Mouse (Mus musculus) heart, embryonic 10.5 days (tissue): Measurements from ENCODE around the gene Znrf1. TPM values are rescaled to one million over a fixed set of nuclear protein-coding genes. Genes with fewer than 3 reads are reported as not detected.

Source experiments
- DNase-seq: peaks from one replicate; pipeline ENCODE4 v3.0.0-alpha.2; 2017; ENCODE audit warnings: low spot score
- H3K27ac ChIP-seq: fragments of 300-500 bp; sonication (generic); 2 replicates; pipeline ENCODE4 v1.5.1; 2016; ENCODE audit warnings: mild to moderate bottlenecking
- H3K27me3 ChIP-seq: fragments of 300-500 bp; sonication (generic); 2 replicates; pipeline ENCODE4 v1.6.1; 2016; ENCODE audit warnings: mild to moderate bottlenecking; ENCODE audit not compliant: poor library complexity, insufficient read depth, severe bottlenecking
- H3K36me3 ChIP-seq: fragments of 300-500 bp; sonication (generic); 2 replicates; pipeline ENCODE4 v1.6.1; 2016; ENCODE audit warnings: mild to moderate bottlenecking, moderate library complexity
- H3K4me1 ChIP-seq: fragments of 300-500 bp; sonication (generic); 2 replicates; pipeline ENCODE4 v1.6.1; 2016; ENCODE audit warnings: mild to moderate bottlenecking
- H3K4me3 ChIP-seq: fragments of 300-500 bp; sonication (generic); 2 replicates; pipeline ENCODE4 v1.5.1; 2016; ENCODE audit warnings: mild to moderate bottlenecking, moderate library complexity
- H3K9me3 ChIP-seq: fragments of 300-500 bp; sonication (generic); 2 replicates; pipeline ENCODE4 v1.6.1; 2016; ENCODE audit warnings: mild to moderate bottlenecking, moderate library complexity
- WGBS: fragments of 180-500 bp; shearing (Covaris S2); methylation state at CpG from one replicate; pipeline ENCODE4 v1.1.7; 2016; 5-methylcytosine and 5-hydroxymethylcytosine counted together
- polyA plus RNA-seq: library from polyadenylated mRNA; unstranded; fragments of >200 nt; fragmentation: Nextera tagmentation; extraction: Ambion mirVana; gene quantifications from 2 replicates; pipeline ENCODE4 v1.2.1, GENCODE M21; 2016

Znrf1 gene
- polyA plus RNA-seq, 1 experiment from 2014 or later: 37.0 TPM

DNA sequence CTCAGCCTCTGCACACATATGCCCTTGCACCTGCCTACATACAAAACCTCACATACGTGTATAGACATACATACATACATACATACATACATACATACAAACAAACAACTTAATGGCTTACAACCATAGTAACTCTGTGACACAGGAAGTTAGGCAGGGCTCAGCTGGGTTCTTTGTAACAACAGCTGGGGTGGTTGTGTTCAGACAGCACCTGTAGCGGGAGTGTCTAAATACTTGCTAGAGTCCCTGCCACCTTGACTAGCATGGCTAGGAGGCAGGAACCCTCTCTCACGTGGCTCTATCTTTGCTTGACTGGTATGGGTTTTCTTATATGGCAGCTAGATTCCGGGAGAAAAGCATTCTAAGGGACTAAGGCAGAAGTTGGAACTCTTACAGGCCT lies 27.8 kb downstream of the Znrf1 start:
- WGBS: 89% methylated on average over 4 of the region's 4 CpGs
- H3K9me3 ChIP-seq: no peaks in the 10 kb centered on the region
- H3K27me3 ChIP-seq: no peaks in the 10 kb centered on the region
- H3K4me3 ChIP-seq: no peak overlapping the region
- peaks cover 52% of the 10 kb centered on the region for H3K4me1 ChIP-seq
- H3K36me3 ChIP-seq: no peaks in the 10 kb centered on the region
- no peak for DNase-seq
- no peak overlapping the region for H3K27ac ChIP-seq

GRCm38 (mm10) chr8:111564093-111564492 lies 28.2 kb downstream of the Znrf1 start:
- DNase-seq: no peak
- Histone ChIP-seq H3K9me3 (no peaks in the 10 kb centered on the region), H3K36me3 (no peaks in the 10 kb centered on the region), H3K4me3 (no peak overlapping the region), H3K27ac (no peak overlapping the region), H3K4me1 (peaks cover 48% of the 10 kb centered on the region), H3K27me3 (no peaks in the 10 kb centered on the region)
- WGBS: 80% methylated on average over 2 of the region's 2 CpGs

DNA sequence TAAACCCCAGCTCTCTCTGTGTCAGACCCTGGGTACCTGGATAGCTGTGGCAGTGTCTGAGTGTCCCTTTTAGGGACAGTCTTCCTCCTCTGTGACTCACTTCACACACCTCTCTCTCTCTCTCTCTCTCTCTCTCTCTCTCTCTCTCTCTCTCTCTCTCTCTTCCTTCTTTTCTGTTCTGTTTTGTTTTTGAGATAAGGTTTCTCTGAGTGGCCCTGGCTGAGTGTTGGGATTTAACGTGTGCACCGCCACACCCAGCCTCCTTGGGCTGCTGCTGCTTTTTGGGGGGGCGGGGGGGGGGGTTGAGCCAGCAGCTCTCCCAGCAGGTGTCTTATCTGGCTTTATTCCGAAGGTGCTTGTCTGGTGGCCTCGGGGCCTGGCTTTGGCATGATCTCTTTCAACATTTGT lies 29.9 kb downstream of the Znrf1 start:
- no peaks in the 10 kb centered on the region for H3K9me3 ChIP-seq
- 11% methylated on average over 5 of the region's 5 CpGs for WGBS
- peak; percentile 82 for DNase-seq
- H3K27me3 ChIP-seq: no peaks in the 10 kb centered on the region
- peak overlapping the region; percentile 56; the same call in 1 of the 2 replicates for H3K27ac ChIP-seq
- no peak overlapping the region for H3K4me3 ChIP-seq
- peaks cover 51% of the 10 kb centered on the region for H3K4me1 ChIP-seq
- no peaks in the 10 kb centered on the region for H3K36me3 ChIP-seq

DNA sequence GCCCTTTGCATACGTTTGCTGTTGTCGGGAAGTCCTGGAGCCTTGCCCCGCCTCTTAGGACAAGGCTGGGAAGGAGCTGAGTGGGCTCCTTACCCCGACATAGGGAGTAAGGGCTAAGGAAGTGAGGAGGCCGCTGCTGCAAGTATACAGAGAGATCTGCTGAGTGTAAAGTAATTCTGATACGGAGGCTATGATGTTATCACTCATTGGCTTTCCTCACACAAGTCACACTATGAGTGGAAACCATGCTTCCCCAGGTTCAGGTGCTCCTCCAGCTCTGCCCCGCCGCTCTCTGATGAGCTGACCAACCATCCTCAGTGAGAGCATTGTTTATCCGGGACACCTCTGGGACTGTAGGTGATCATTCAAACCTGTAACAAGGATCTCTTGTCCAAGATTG lies 30.4 kb downstream of the Znrf1 start:
- Histone ChIP-seq H3K27me3 (no peaks in the 10 kb centered on the region), H3K36me3 (no peaks in the 10 kb centered on the region), H3K4me1 (peaks cover 49% of the 10 kb centered on the region), H3K9me3 (no peaks in the 10 kb centered on the region), H3K27ac (peak overlapping the region; percentile 56), H3K4me3 (no peak overlapping the region)
- WGBS: 58% methylated on average over 9 of the region's 9 CpGs
- no peak for DNase-seq

GRCm38 (mm10) chr8:111567571-111567970 lies 31.7 kb downstream of the Znrf1 start:
- Histone ChIP-seq H3K4me3 (no peak overlapping the region), H3K4me1 (peaks cover 48% of the 10 kb centered on the region), H3K27me3 (no peaks in the 10 kb centered on the region), H3K36me3 (no peaks in the 10 kb centered on the region), H3K9me3 (no peaks in the 10 kb centered on the region), H3K27ac (peak overlapping the region; percentile 59; the same call in 1 of the 2 replicates)
- no peak for DNase-seq
- 64% methylated on average over 3 of the region's 3 CpGs for WGBS

GRCm38 (mm10) chr8:111568029-111568428 lies 32.1 kb downstream of the Znrf1 start:
- no peaks in the 10 kb centered on the region for H3K9me3 ChIP-seq
- no peaks in the 10 kb centered on the region for H3K36me3 ChIP-seq
- peak overlapping the region; percentile 59 for H3K27ac ChIP-seq
- peaks cover 53% of the 10 kb centered on the region for H3K4me1 ChIP-seq
- no peaks in the 10 kb centered on the region for H3K27me3 ChIP-seq
- DNase-seq: peak; percentile 81
- WGBS: 31% methylated on average over 3 of the region's 3 CpGs
- H3K4me3 ChIP-seq: no peak overlapping the region

GRCm38 (mm10) chr8:111569926-111570325 lies 34.0 kb downstream of the Znrf1 start:
- Histone ChIP-seq H3K4me1 (peaks cover 67% of the 10 kb centered on the region), H3K27me3 (no peaks in the 10 kb centered on the region), H3K36me3 (no peaks in the 10 kb centered on the region), H3K27ac (no peak overlapping the region), H3K9me3 (no peaks in the 10 kb centered on the region), H3K4me3 (no peak overlapping the region)
- 88% methylated on average over 4 of the region's 4 CpGs for WGBS
- DNase-seq: no peak

DNA sequence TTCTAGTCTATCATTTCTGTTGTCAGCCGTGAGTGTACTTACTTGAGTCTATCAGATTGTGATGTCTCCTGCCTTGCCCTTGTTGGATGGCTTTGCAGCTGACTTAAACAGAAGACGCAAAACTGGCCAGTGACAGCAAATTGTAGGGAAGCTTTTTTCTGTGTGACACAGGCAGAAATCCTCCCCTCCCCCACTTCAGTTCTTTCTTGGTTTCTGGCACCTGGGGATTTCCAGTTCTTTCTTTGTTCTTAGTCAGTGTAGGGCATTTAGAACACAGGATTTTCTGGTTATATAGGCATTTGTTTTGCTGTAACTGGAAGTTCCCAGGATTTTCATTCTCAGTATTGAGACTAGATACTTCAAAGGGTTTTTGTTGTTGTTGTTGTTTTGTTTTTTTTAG lies 34.5 kb downstream of the Znrf1 start:
- Histone ChIP-seq H3K9me3 (no peaks in the 10 kb centered on the region), H3K36me3 (no peaks in the 10 kb centered on the region), H3K27me3 (no peaks in the 10 kb centered on the region), H3K4me1 (peaks cover 63% of the 10 kb centered on the region), H3K27ac (no peak overlapping the region), H3K4me3 (no peak overlapping the region)
- 43% methylated on average over 2 of the region's 2 CpGs for WGBS
- no peak for DNase-seq

DNA sequence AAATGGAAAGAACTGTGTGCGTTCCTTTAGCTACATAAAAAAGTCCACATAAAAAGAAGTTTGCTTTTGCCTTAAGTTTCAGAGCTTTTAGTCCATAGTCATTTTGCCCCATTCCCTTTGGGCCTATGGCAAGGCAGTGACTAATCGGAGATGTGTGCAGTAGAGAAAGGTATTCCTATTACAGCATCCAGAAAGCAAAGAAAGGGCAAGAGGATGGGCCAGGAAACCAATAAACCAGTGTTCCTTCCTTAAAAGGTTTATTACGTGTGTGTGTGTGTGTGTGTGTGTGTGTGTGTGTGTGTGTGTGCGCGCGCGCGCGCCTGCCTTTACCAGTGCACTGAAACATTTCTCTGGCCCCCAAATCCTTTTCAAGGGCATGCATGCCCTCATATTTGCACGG lies 35.8 kb downstream of the Znrf1 start:
- H3K27ac ChIP-seq: no peak overlapping the region
- 0 out of 2 replicates have a peak, but pooled peaks cover 3% of the 10 kb centered on the region for H3K36me3 ChIP-seq
- no peak for DNase-seq
- no peaks in the 10 kb centered on the region for H3K9me3 ChIP-seq
- WGBS: 93% methylated on average over 10 of the region's 10 CpGs
- H3K4me3 ChIP-seq: no peak overlapping the region
- H3K27me3 ChIP-seq: no peaks in the 10 kb centered on the region
- peaks cover 50% of the 10 kb centered on the region for H3K4me1 ChIP-seq

GRCm38 (mm10) chr8:111572431-111572830 lies 36.5 kb downstream of the Znrf1 start:
- no peak for DNase-seq
- Histone ChIP-seq H3K4me3 (no peak overlapping the region), H3K9me3 (no peaks in the 10 kb centered on the region), H3K36me3 (0 out of 2 replicates have a peak, but pooled peaks cover 3% of the 10 kb centered on the region), H3K4me1 (peaks cover 46% of the 10 kb centered on the region), H3K27ac (peak overlapping the region; percentile 13; the same call in 1 of the 2 replicates), H3K27me3 (no peaks in the 10 kb centered on the region)
- WGBS: 80% methylated on average over 2 of the region's 2 CpGs

GRCm38 (mm10) chr8:111573583-111573982 lies 37.7 kb downstream of the Znrf1 start:
- H3K9me3 ChIP-seq: no peaks in the 10 kb centered on the region
- 0 out of 2 replicates have a peak, but pooled peaks cover 3% of the 10 kb centered on the region for H3K36me3 ChIP-seq
- 23% methylated on average over 8 of the region's 8 CpGs for WGBS
- H3K4me1 ChIP-seq: peaks cover 34% of the 10 kb centered on the region
- DNase-seq: peak; percentile 94
- H3K4me3 ChIP-seq: peak overlapping the region; percentile 45
- H3K27me3 ChIP-seq: no peaks in the 10 kb centered on the region
- peak overlapping the region; percentile 70; the same call in 1 of the 2 replicates for H3K27ac ChIP-seq

- Histone ChIP-seq H3K36me3 (0 out of 2 replicates have a peak, but pooled peaks cover 3% of the 10 kb centered on the region), H3K27ac (peak overlapping the region; percentile 70; the same call in 1 of the 2 replicates), H3K4me3 (0 out of 2 replicates have a peak overlapping the region, but pooled peaks have one; percentile 45), H3K4me1 (peaks cover 36% of the 10 kb centered on the region), H3K27me3 (no peaks in the 10 kb centered on the region), H3K9me3 (no peaks in the 10 kb centered on the region)
- DNase-seq: no peak
- WGBS: 55% methylated on average over 2 of the region's 2 CpGs
These were observed 38.1 kb downstream of the Znrf1 start for GRCm38 (mm10) chr8:111574016-111574415.

DNA sequence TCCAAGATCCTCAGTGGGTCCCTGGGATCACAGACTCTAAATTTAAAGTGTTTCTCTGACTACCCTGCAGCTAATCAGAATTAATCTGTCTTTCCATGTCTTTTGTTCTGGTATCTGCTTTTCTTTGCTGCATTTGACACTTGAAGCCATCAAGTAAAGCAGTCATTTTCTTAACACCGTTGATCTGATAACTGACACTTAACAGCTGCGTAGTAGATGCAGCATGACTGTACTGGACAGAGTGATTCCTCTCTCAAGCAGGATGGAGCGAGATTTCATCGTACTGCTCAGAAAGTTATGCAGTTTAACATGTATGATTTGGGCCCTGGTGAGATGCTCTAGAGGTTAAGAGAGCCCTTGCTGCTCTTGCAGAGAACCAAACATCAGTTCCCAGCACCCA lies 39.6 kb downstream of the Znrf1 start:
- H3K9me3 ChIP-seq: no peaks in the 10 kb centered on the region
- WGBS: 90% methylated on average over 4 of the region's 4 CpGs
- no peak for DNase-seq
- H3K4me1 ChIP-seq: peaks cover 36% of the 10 kb centered on the region
- 0 out of 2 replicates have a peak, but pooled peaks cover 9% of the 10 kb centered on the region for H3K36me3 ChIP-seq
- H3K4me3 ChIP-seq: no peak overlapping the region
- H3K27ac ChIP-seq: no peak overlapping the region
- no peaks in the 10 kb centered on the region for H3K27me3 ChIP-seq

DNA sequence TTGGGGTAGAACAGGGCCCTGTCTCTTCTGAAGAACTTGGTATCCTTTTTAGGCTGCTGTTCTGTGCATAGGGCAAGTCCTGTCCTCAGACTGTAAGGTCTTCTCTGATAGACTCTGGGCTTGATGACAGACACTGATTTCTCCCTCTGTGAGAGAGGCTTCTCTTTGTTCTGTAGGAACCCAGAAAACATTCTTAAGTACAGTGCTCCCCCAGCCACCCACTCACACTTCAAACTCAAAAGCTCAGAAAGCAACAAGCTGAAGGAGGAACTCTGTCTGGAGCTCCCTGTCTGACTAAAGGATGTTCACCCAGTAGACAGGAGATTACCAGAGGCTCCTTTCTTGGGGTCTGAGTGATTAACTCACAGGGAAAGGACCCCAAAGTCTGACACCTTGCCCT lies 40.6 kb downstream of the Znrf1 start:
- 0 out of 2 replicates have a peak, but pooled peaks cover 9% of the 10 kb centered on the region for H3K36me3 ChIP-seq
- H3K27ac ChIP-seq: no peak overlapping the region
- no peaks in the 10 kb centered on the region for H3K27me3 ChIP-seq
- H3K4me3 ChIP-seq: no peak overlapping the region
- peak; percentile 61 for DNase-seq
- peaks cover 36% of the 10 kb centered on the region for H3K4me1 ChIP-seq
- no peaks in the 10 kb centered on the region for H3K9me3 ChIP-seq
